Mouse (Mus musculus): ENCODE data around the gene Gdap1l1.
A peak's percentile ranks its signal among the peaks of the same experiment; 100 is the strongest.
"Not testable (repeated sequence)": the region's sequence is repeated elsewhere in the genome, so short reads cannot be mapped to it uniquely, and the experiment has no call there.

Gdap1l1 gene

GRCm38 (mm10) chr2:163438246-163438618, at the start of gene Gdap1l1:
Gdap1l1 (plus strand) TSS chr2:163438476.
- peak; percentile 80 for DNase-seq

GRCm38 (mm10) chr2:163392436-163392835, 45.8 kb upstream of the Gdap1l1 start:
- no peak for DNase-seq

DNA sequence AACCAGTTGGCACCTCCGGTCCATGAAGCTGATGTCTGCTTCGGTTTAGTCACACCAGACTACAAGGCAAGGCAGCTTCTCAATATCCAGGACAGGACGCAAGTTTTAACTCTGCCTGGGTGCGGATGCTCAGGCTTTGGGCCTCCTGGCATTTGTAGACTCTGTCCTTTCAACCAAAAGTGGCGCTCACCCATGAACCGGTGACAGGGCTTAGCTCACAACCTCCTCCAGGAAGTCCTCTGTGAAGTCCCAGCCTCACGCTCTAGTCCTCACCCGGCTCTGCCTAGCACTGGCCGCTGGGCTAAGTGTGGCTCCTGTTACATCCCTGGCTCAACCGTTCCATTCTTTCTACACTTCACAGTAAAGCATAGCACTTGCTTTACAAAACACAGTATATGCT, 45.0 kb upstream of the Gdap1l1 start:
- no peak for DNase-seq

DNA sequence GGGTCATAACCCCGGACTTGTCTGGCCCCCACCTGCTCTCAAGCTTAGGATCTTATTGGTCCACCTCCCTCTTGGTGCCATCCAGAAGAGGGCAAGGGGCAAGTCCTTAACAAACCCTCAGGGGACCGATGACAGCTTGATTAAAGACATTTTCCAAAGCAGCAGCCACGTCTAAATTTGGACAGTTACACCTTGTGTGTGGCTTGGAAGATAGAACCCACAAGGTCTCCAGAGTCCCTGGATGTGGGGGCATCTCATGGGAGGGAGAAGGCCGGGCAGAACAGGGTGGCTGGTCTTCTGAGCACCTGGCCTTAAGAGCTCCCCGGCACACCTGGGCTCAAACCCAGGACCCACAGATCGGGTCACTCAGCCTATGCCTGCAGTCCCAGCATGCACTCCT, 44.3 kb upstream of the Gdap1l1 start:
- no peak for DNase-seq

GRCm38 (mm10) chr2:163394977-163395376, 43.3 kb upstream of the Gdap1l1 start:
- no peak for DNase-seq

DNA sequence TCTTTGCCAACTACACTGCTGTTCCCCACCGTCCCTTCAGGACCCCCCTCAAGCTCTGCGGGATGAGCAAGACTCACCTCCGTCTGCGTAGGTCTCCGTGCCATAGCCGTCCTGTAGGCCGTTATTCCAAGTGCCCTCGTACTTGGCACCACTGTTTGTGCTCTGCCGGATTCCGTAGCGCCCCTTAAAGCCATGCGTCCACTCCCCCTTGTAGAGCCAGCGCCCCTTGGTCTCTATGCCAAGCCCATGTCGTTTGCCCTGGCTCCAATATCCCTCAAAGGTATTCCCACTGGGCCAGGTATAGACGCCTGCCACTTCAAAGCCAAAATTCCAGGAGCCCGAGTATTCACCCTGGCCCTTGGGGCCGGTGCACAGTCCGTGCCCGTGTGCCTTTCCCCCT, 41.2 kb upstream of the Gdap1l1 start:
- no peak for DNase-seq

- no peak for DNase-seq
Observed at GRCm38 (mm10) chr2:163397905-163398304, 40.4 kb upstream of the Gdap1l1 start, which contains the start of gene Jph2. Jph2 (minus strand) TSS chr2:163397993.

DNA sequence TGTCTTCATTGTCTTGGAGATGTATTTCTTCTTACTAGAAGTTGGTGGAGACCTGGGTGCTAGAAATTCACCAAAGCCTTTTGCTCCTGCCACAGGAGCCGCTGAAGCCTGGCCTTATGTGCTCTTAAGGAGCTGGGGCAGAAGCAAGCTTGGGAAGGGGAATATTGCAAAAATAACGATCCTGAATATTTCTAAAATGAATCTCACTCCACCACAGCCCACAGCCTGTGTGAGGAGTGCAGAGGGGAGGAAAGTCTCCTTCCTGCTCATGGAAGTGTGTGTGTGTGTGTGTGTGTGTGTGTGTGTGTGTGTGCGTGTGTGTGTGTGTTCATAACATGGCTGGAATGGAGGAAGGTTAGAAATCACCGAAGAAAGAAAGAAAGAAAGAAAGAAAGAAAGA, 39.5 kb upstream of the Gdap1l1 start:
- DNase-seq = no peak

DNA sequence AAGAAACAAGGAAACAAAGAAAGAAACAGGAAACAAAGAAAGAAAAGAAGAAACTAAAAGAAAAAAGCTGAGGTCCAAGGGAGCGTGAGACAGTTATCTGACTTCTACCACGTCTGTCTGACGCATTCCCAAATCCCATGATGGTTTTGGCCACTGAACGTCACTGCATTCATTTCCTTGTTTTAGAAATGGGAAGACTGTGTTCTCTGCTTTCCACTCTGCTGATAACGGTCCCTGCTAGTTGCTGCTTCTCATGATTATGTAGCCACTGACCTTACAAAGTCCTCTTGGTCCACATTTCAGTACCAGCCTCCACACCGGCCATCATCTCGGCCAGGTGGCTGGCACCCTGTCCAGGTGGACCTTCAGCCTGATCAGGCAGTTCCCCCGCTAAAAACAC, 39.1 kb upstream of the Gdap1l1 start:
- DNase-seq = no peak

GRCm38 (mm10) chr2:163401221-163401620, 37.1 kb upstream of the Gdap1l1 start:
- peak; percentile 78 for DNase-seq

DNA sequence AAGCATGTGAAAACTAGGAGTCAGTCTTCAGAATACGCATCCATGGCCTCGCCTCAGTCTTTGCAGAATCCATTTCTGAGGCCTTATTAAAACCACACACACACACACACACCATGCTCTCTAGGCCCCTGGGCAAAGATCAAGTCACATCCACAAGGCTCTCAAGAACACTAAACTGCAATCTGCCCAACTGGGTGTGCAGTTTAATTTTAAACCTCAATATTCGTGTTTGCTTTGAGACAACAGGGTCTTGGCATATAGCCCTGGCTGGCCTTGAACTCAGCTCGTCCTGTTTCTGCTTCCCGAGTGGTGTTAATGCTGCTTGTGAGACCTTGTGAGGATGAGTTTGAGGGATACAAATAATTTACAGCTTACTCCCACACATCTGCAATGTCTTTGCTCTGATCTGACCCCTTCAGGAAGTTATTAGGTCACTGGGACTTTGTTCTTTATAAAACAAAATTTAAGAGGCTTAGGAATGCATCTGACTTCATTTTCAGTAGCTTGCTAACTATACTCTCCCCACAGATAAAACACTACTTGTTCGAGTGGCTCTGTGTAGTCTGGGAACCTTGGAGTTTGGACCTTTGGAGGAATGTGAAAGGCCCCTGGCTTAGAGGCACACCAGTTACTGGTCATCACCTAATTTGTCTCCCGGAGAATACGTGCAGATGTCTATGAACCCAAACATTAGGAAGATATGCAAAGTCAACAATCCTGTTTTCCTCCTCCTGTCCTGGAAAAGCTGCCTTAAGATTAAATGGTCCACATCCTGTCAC, 34.0 kb upstream of the Gdap1l1 start:
- no peak for DNase-seq

GRCm38 (mm10) chr2:163410211-163410610, 28.1 kb upstream of the Gdap1l1 start:
- DNase-seq = no peak

GRCm38 (mm10) chr2:163411344-163411743, 26.9 kb upstream of the Gdap1l1 start:
- DNase-seq = not testable (repeated sequence)

GRCm38 (mm10) chr2:163411840-163412239, 26.4 kb upstream of the Gdap1l1 start:
- no peak for DNase-seq

- DNase-seq = no peak
Observed at GRCm38 (mm10) chr2:163412419-163412818, 25.9 kb upstream of the Gdap1l1 start.

DNA sequence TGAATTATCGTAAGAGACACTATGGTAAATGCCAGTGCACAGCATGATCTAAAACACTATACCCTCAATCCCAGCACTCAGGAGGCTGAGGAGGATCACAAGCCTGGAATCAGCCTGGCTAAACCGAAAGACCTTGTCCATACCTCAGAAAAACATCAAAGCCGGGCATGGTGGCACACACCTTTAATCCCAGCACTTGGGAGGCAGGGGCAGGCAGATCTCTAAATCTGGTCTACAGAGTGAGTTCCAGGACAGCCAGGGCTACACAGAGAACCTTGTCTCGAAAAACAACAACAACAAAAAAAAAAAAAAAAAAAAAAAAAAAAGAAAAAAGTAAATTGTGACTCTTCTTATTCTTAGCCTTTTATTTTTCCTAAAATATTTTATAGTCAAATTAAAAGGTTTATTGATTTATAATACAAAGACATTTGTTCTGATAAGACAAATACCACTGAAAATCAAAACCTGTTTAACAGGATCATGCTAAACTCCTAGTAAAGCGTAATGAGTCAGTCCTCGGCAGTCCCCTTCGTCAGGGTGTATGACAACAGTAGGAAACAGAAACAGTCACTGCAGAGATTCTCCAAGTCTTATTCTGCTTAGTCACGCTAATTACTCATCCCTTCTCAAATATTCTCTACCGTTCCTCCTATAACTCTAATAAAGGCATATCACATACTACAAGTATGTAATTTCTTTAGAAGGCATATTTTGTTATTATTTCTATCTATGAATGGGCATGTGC, 25.3 kb upstream of the Gdap1l1 start:
- no peak for DNase-seq

DNA sequence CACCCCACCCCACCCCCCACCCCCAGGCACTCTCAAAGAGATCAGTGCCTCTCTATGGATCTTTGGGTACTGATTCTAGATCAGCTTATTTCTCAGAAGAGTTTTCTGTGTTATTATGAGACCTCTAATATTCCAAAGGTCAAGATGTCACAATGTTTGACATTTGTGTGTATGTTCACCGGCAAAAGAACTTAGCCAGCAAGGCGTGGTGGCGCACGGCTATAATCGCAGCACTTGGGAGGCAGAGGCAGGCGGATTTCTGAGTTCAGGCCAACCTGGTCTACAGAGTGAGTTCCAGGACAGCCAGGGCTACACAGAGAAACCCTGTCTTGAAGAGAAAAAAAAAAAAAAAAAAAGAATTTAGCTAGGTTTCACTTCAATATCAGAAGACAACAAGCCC, 21.2 kb upstream of the Gdap1l1 start:
- DNase-seq = no peak

GRCm38 (mm10) chr2:163417830-163418229, 20.4 kb upstream of the Gdap1l1 start:
- DNase-seq = no peak

DNA sequence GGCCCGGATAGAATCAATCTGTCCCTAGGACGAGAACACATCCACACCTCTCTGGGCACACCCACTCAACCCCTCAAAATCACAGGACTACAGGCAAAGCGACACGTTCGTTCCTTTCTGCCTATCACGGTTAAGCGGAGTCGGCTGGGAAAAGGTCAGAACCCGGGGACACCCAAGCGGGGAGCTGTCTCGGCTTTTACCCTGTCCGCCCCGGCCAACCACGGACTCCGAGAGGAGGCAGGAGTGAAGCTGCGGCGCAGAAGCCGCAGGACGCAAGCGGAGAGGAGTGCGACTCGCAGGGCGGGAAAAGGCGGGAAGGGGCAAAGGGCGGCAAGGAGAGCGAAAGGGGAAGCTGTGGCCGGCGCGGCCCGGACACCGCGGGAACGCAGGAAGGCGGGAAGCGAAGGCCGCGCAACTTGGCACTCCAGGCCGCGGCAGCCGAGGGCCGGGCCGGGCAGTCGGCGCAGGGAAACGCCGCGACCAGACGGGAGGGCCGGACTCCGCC, 19.4 kb upstream of the Gdap1l1 start:
- no peak for DNase-seq

DNA sequence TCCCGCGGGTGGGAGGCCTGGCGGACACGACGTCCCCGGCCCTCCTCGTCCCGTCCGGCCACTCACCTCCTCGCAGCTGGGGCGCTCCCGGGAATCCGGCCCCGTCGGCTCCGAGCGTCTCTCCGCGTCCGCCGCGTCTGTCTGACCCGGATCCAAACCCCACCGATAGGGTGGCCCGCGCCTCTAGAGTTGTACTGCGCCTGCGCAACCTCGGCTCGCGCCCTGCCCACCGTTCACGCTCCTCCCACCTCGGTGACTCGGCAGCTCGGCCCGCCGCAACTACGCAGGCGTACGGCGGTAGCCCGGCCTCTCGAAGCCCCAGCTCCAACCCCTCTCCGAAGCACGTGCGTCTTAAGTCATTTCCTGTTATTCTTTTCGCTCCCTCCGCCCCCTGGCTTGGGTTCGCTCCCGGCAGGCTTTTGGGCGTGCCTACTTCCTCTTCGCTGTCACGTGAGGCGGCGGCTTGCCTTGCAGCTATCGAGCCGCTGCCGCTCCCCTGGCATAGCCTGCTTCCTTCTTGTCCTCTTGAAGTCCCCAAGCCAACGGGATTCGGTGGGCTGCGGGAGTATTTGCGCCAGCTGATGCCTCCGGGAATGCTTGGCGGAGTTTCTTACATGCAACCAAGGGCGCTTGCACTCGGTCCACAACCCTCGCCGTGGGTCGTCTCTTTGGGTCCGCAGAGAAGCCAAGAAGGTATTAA, 18.8 kb upstream of the Gdap1l1 start:
- DNase-seq = peak; percentile 99

DNA sequence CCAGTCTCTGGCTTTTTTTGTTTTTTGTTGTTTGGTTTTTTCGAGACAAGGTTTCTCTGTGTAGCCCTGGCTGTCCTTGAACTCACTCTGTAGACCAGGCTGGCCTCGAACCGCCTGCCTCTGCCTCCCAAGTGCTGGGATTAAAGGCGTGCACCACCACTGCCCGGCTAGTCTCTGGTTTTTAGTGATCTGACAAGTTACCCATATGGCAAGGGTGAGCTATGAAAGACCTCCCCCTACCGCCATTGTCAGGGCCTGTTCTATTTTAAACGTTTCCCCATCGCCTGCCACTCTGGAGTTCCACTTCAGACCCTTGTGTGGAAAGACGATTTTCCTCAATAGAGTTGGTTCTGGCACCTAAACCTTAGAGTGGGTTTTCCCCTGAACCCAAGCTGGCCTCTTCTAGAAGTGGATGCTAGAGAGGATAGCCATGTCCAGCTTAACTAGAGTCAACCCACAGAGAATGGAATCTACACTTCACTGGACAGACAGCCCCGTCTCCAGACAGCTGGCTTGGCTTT, 17.9 kb upstream of the Gdap1l1 start:
- DNase-seq = no peak

GRCm38 (mm10) chr2:163422895-163423660, 15.2 kb upstream of the Gdap1l1 start:
- no peak for DNase-seq

Measured in cerebellum, adult 8-10 months (tissue).